Mouse (Mus musculus) frontal cortex, postnatal 14 days (tissue): Measurements from ENCODE around the gene Cblc.

Source experiments
- DNase-seq, 2 experiments: peaks; one replicate each; pipeline ENCODE4 v3.0.0; 2022; ENCODE audit warnings: low spot score in 2 of 2

The Cblc gene

GRCm38 (mm10) chr7:19782645-19783044 lies 14.0 kb downstream of the Cblc start:
- DNase-seq: no peak

GRCm38 (mm10) chr7:19781741-19782140 lies 14.9 kb downstream of the Cblc start:
- no peak for DNase-seq

GRCm38 (mm10) chr7:19779903-19780302 lies 16.7 kb downstream of the Cblc start:
- no peak for DNase-seq

GRCm38 (mm10) chr7:19778645-19779044 lies 18.0 kb downstream of the Cblc start:
- no peak for DNase-seq

GRCm38 (mm10) chr7:19777049-19777723 lies 19.4 kb downstream of the Cblc start:
- DNase-seq: no peak

GRCm38 (mm10) chr7:19771682-19772081 lies 24.9 kb downstream of the Cblc start:
- DNase-seq: no peak

- DNase-seq: no peak
Observed at GRCm38 (mm10) chr7:19770984-19771391, 25.6 kb downstream of the Cblc start, which contains the start of gene Bcam. TSS of gene Bcam (minus strand) at chr7:19771016.

- peak in 1 of 2 experiments; percentile 56 for DNase-seq
Observed at GRCm38 (mm10) chr7:19770375-19770754, 26.2 kb downstream of the Cblc start.

- no peak for DNase-seq
Observed at GRCm38 (mm10) chr7:19769434-19770374, 26.9 kb downstream of the Cblc start.

GRCm38 (mm10) chr7:19769001-19769400 lies 27.6 kb downstream of the Cblc start:
- no peak for DNase-seq

GRCm38 (mm10) chr7:19768251-19768650 lies 28.4 kb downstream of the Cblc start:
- no peak for DNase-seq

- no peak for DNase-seq
Observed at GRCm38 (mm10) chr7:19764581-19764980, 32.0 kb downstream of the Cblc start.

- no peak for DNase-seq
Observed at GRCm38 (mm10) chr7:19763829-19764477, 32.7 kb downstream of the Cblc start.

- no peak for DNase-seq
Observed at GRCm38 (mm10) chr7:19762283-19762682, 34.3 kb downstream of the Cblc start.

GRCm38 (mm10) chr7:19760021-19760420 lies 36.6 kb downstream of the Cblc start:
- DNase-seq: no peak

GRCm38 (mm10) chr7:19758623-19759022 lies 38.0 kb downstream of the Cblc start:
- no peak for DNase-seq

GRCm38 (mm10) chr7:19755851-19756786 lies 40.5 kb downstream of the Cblc start:
- DNase-seq: no peak

GRCm38 (mm10) chr7:19755008-19755407 lies 41.6 kb downstream of the Cblc start:
- no peak for DNase-seq

- DNase-seq: no peak
Observed at GRCm38 (mm10) chr7:19754065-19754464, 42.5 kb downstream of the Cblc start.

GRCm38 (mm10) chr7:19753587-19753986 lies 43.0 kb downstream of the Cblc start:
- DNase-seq: no peak

- no peak for DNase-seq
Observed at GRCm38 (mm10) chr7:19752652-19753051, 44.0 kb downstream of the Cblc start.
